Mouse (Mus musculus): ENCODE measurements around the gene Ryk.

Ryk gene

GRCm38 (mm10) chr9:102948706-102949105 lies 114.0 kb downstream of the Ryk start:
- DNase-seq (ENCODE audit: low read depth) = no peak

DNA sequence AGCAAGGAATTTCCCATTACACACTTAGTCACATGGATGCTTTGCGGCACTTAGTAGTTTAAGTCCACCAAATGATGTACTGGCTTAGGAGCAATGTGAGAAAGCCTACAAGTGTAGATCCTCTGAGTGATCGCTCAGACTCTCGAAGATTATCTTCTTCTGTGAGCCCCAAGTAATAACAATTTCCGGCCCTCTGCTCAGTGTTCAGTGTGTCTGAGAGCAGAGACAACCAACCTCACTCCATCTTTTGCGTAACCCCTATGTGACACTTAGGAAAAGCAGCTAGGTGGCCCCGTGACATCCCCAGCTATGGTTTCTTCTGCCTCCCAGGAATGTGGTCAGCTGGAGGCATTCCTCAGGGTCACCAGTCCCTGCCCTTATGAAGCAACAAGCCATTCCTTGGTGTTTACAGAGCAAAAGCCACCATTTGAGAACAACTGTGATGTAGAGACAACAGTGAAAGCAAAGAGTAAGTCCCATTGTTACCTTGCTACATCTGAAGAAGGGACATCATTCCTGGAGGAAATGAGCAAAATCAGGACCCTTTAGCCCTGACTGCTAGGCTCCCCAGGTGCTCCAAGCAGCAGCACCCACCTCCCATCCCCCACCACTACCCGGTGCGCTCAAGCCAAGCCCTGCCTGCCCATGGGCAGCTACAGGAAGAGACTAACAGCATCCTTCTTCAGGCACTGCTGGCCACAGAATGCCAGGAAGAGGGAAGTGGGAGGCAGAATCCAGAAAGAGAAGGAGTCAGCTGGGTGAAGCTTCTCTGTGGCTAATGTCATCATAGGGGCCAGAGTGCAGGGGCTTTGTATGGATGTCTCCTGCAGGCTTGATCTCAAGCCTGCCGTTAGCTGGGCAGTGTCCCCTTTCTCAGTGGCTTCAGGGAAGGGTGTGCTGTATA lies 116.6 kb downstream of the Ryk start:
- no peak for DNase-seq (ENCODE audit: low read depth)

GRCm38 (mm10) chr9:102955866-102956265 lies 121.1 kb downstream of the Ryk start:
- no peak for DNase-seq (ENCODE audit: low read depth)

Data from c-Kit-positive CD71-positive TER-119-negative erythroid progenitor cells, embryonic 14.5 days (primary cell).